Mouse (Mus musculus) forebrain, embryonic 13.5 days (tissue): ENCODE results near the gene Lilrb4a. TPM values are rescaled to one million over a fixed set of nuclear protein-coding genes. Genes with fewer than 3 reads are reported as not detected.

ENCODE experiments used
- ATAC-seq: fragments of 200-750 bp; cut with Nextera tagmentation; 2 replicates; pipeline ENCODE4 v1.8.0; 2017
- H3K27ac ChIP-seq: fragments of 300-500 bp; sonication (generic); 2 replicates; pipeline ENCODE4 v1.5.1; 2015; ENCODE audit warnings: inconsistent platforms, mild to moderate bottlenecking, moderate library complexity
- H3K27me3 ChIP-seq: fragments of 300-500 bp; sonication (generic); 2 replicates; pipeline ENCODE4 v1.6.1; 2015; ENCODE audit warnings: mild to moderate bottlenecking, inconsistent platforms
- H3K36me3 ChIP-seq: fragments of 300-500 bp; sonication (generic); 2 replicates; pipeline ENCODE4 v1.6.1; 2015; ENCODE audit warnings: mild to moderate bottlenecking, inconsistent platforms; ENCODE audit not compliant: poor library complexity, severe bottlenecking
- H3K4me1 ChIP-seq: fragments of 300-500 bp; sonication (generic); 2 replicates; pipeline ENCODE4 v1.6.1; 2015; ENCODE audit warnings: inconsistent platforms
- H3K4me2 ChIP-seq: fragments of 300-500 bp; sonication (generic); 2 replicates; pipeline ENCODE4 v1.6.1; 2015; ENCODE audit warnings: inconsistent platforms, mild to moderate bottlenecking, moderate library complexity
- H3K4me3 ChIP-seq: fragments of 300-500 bp; sonication (generic); 2 replicates; pipeline ENCODE4 v1.5.1; 2015; ENCODE audit warnings: mild to moderate bottlenecking, inconsistent platforms
- H3K9ac ChIP-seq: fragments of 300-500 bp; sonication (generic); 2 replicates; pipeline ENCODE4 v1.6.1; 2015; ENCODE audit warnings: mild to moderate bottlenecking, inconsistent platforms
- H3K9me3 ChIP-seq: fragments of 300-500 bp; sonication (generic); replicated peaks from 2 replicates; pipeline ENCODE4 v1.6.1; 2016; ENCODE audit warnings: inconsistent platforms
- WGBS: fragments of 180-500 bp; shearing (Covaris S2); methylation state at CpG from one replicate; pipeline ENCODE4 v1.1.7; 2015; 5-methylcytosine and 5-hydroxymethylcytosine counted together
- polyA plus RNA-seq: library from polyadenylated mRNA; unstranded; fragments of >200 nt; fragmentation: Nextera tagmentation; extraction: Ambion mirVana; gene quantifications from 2 replicates; pipeline ENCODE4 v1.2.1, GENCODE M21; 2015

The Lilrb4a gene
- polyA plus RNA-seq, 1 experiment from 2014 or later, result 0.25 TPM

DNA sequence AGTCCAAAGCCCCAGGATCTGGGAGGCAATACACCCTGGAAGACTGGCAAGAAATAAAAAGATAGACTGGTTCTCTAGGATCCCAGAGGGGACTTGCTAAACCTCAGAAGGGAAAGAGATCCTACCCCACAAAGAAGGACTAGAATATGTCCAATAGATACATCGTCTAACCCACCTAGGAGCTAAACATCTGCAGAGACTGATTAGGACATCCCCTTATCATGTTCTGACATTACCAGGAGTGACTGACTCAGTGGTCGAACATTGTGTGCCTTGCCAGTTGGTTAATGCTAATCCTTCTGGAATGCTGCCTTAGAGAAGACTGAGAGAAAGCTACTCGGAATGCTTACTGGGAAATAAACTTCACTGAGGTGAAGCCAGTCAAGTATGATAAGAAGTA, 38.7 kb downstream of the Lilrb4a start:
- Histone ChIP-seq H3K9ac (no peak overlapping the region), H3K4me3 (no peak overlapping the region), H3K9me3 (no peaks in the 10 kb centered on the region), H3K36me3 (no peaks in the 10 kb centered on the region), H3K27ac (no peak overlapping the region), H3K27me3 (no peaks in the 10 kb centered on the region), H3K4me2 (no peak overlapping the region), H3K4me1 (no peaks in the 10 kb centered on the region)
- no peak for ATAC-seq
- 75% methylated on average over 3 of the region's 3 CpGs for WGBS

DNA sequence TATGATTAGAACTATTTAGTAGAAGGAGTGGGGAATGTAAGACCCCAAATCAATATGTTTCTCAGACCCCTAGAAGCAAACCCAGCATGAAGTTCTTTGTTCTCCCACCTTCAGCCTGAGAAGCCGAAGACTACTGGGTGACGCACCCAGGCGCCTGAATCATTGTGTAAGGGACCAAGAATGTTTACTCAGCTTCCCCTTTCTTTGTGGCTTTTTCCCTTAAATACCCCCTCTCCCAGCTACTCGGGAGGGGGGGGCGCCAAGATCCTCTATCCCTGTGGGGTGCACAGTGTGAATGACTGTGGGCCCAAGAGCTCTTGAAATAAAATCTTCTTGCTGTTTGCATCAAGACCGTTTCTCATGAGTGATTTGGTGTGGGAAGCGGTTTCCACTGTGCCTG, 40.1 kb downstream of the Lilrb4a start:
- no peaks in the 10 kb centered on the region for H3K9me3 ChIP-seq
- 82% methylated on average over 7 of the region's 7 CpGs for WGBS
- no peak for ATAC-seq

More for the DNA sequence above, 40.1 kb downstream of the Lilrb4a start:
- Histone ChIP-seq H3K36me3 (no peaks in the 10 kb centered on the region), H3K9ac (no peak overlapping the region), H3K4me3 (no peak overlapping the region), H3K27ac (no peak overlapping the region), H3K4me2 (no peak overlapping the region), H3K27me3 (no peaks in the 10 kb centered on the region), H3K4me1 (no peaks in the 10 kb centered on the region)

Other genes with a start within 250 kb of the Lilrb4a start
- 0.25 TPM in 1 of 2 replicates, not detected in the other for gene Gm49339, start 10.3 kb upstream of the Lilrb4a start, polyA plus RNA-seq
- 0.11 TPM in 1 of 2 replicates, not detected in the other for gene Lilr4b, start 10.3 kb upstream of the Lilrb4a start, polyA plus RNA-seq
- 2.6 and 3.2 TPM in 2 replicates for gene Fam162b, start 99.6 kb downstream of the Lilrb4a start, polyA plus RNA-seq
- not detected in 2 replicates for gene Gprc6a, start 140.5 kb downstream of the Lilrb4a start, polyA plus RNA-seq
- gene Rfx6, start 186.8 kb downstream of the Lilrb4a start, polyA plus RNA-seq, result not detected in 2 replicates